Mouse (Mus musculus): ENCODE data around the gene Rangap1. TPM values are rescaled to one million over a fixed set of nuclear protein-coding genes. Genes with fewer than 3 reads are reported as not detected.

Gene Rangap1
- polyA plus RNA-seq, 1 experiment from 2014 or later, result 116 TPM

DNA sequence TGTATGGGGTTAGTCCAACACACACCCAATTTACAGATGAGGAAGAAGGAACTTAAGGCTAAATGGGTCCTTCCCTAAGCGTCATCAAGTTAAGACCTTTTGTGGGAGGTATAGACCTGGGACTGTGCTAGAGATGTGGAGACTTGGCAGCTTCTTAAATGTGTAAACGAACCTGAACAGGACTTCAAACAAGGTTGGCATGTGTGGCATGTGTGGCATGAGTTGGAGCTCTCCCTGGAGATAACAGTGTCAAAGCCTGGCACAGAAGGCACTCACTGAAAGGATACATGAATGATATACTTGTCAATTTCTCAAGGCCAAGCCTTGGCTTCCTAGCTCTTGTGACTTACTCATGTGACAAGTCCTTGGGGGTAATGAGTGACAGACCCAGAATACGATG is 6.0 kb downstream of the Rangap1 start:
- 74% methylated on average over 3 of the region's 3 CpGs for WGBS

DNA sequence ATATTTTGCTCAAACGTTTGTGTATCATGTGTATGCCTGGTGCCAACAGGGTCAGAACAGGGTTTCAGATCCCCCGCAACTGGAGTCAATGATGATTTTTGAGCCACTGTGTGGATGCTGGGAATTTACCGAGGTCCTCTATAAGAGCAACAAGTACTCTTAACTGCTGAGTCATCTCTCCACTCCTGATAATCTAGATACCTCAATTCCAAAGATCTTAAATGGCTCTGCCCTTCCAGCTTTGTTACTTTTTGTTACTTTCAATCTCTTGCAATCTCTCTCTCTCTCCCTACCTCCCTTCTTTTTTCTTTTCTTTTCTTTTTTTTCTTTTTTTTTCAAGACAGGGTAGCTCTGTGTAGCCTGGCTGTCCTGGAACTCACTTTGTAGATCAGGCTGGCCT is 10.3 kb downstream of the Rangap1 start:
- Histone ChIP-seq H3K9me3 (no peaks in the 10 kb centered on the region), H3K4me3 (no peak overlapping the region), H3K27ac (no peak overlapping the region), H3K4me1 (no peaks in the 10 kb centered on the region), H3K9ac (no peak overlapping the region), H3K4me2 (no peak overlapping the region), H3K36me3 (no peaks in the 10 kb centered on the region), H3K27me3 (no peaks in the 10 kb centered on the region)
- 51% methylated on average over 3 of the region's 3 CpGs for WGBS
- ATAC-seq (ENCODE audit: insufficient number of reproducible peaks, insufficient read depth, low FRiP score, low TSS enrichment, low read depth), result no peak

More for the DNA sequence above, 6.0 kb downstream of the Rangap1 start:
- ATAC-seq (ENCODE audit: insufficient number of reproducible peaks, insufficient read depth, low FRiP score, low TSS enrichment, low read depth), result no peak
- H3K27me3 ChIP-seq, result no peaks in the 10 kb centered on the region
- no peak overlapping the region for H3K4me2 ChIP-seq
- no peaks in the 10 kb centered on the region for H3K36me3 ChIP-seq
- no peaks in the 10 kb centered on the region for H3K9me3 ChIP-seq
- H3K9ac ChIP-seq, result no peak overlapping the region
- H3K4me1 ChIP-seq, result peaks cover 3% of the 10 kb centered on the region
- H3K27ac ChIP-seq, result no peak overlapping the region
- H3K4me3 ChIP-seq, result no peak overlapping the region

DNA sequence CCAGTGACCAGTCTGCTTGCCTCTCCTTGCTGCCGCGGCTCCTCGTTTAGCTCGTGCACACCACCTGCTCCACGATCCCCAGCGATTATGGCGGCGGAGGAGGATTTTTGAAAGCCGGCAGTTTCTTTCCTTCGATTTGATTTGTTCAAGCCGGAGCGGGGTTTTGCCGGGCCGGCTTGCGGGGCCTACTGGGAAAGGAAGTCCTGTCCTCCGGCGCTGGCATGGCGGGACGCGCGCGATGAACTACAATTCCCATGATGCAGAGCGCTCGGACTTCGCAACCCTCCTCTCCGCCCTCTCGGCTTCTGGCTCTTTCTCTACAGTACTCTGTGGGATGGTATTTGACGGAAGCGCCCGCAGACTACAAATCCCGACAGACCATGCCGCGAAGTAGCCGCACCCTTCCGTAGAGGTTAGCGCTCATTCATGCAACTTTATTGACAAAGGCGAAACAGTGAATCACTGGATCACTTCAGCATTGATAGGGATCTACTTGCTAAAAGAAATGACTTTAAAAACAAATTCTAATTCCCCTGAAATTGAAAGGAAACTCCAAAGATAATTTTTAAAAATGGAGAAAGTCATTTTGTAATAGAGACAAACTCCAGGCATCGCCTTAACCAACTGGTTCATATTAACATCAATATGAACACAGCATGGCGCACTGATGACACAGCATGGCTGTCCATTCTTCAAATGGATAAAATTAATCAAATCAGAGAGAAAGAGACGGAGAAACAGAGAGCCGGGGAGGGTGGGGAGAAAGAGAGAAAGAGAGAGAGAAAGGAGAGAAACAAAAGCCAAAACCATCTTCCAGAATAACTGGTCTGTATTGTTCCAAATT is 15.3 kb downstream of the Rangap1 start:
- Histone ChIP-seq H3K27ac (peak overlapping the region; percentile 69), H3K4me1 (peaks cover 17% of the 10 kb centered on the region)
- ATAC-seq (ENCODE audit: insufficient number of reproducible peaks, insufficient read depth, low FRiP score, low TSS enrichment, low read depth), result peak; percentile 99

DNA sequence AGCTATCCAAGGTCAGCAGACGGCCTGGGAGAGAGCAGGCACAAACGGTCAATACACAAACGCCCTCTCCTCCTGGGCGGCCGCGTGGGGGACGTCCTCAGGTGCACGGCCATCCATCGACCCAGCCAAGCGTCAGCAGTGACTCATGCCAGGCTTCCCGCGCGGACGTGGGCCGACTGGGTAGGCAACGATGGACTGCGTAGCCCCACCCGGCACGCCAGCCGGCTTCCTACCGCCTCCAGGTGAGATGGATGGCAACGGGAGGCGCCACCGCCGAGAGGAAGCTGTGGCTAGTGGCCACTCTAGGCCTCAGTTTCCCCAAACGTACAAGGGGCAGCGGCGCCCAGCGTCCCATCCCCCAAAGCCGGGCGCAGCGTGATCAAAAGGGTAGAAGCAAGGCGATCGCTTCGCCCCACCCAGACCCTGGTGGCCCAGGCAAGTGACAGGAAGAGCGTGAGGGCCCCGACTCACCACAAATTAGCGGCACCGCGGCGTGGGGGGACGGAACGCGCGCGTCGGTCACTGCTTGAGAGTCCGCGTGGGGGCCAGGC is 16.0 kb downstream of the Rangap1 start:
- ATAC-seq (ENCODE audit: insufficient number of reproducible peaks, insufficient read depth, low FRiP score, low TSS enrichment, low read depth), result no peak; the same call in 1 of the 2 replicates

More for the DNA sequence above, 15.3 kb downstream of the Rangap1 start:
- Histone ChIP-seq H3K36me3 (peaks cover 13% of the 10 kb centered on the region), H3K27me3 (no peaks in the 10 kb centered on the region), H3K9ac (peak overlapping the region; percentile 91), H3K9me3 (no peaks in the 10 kb centered on the region), H3K4me3 (peak overlapping the region; percentile 99), H3K4me2 (peak overlapping the region; percentile 96)
- 4% methylated on average over 41 of the region's 41 CpGs for WGBS

DNA sequence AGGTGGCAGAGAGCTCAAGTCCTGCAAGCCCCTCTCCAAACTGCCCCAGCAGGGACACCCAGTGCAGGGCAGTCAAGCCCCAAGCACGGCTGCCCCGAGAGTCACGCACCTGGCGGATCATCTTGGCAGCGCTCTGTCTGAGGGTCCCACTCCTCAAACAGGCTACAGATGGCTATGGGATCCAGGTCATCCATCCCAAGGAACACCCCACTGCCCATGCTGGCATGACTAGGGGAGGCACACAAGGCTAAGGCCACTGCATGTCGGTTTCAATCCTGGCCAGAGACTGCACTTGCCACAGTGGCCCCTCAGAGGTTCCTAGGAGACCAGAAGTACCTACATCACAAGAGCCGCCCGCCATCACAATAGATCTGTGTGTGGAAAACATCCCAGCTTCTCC is 19.4 kb downstream of the Rangap1 start:
- no peak for ATAC-seq (ENCODE audit: insufficient number of reproducible peaks, insufficient read depth, low FRiP score, low TSS enrichment, low read depth)
- peaks cover 51% of the 10 kb centered on the region for H3K36me3 ChIP-seq
- no peak overlapping the region for H3K27ac ChIP-seq
- 92% methylated on average over 8 of the region's 8 CpGs for WGBS
- no peak overlapping the region for H3K4me3 ChIP-seq
- no peaks in the 10 kb centered on the region for H3K9me3 ChIP-seq
- no peaks in the 10 kb centered on the region for H3K27me3 ChIP-seq
- H3K9ac ChIP-seq, result no peak overlapping the region; the same call in 1 of the 2 replicates
- no peak overlapping the region for H3K4me2 ChIP-seq
- peaks cover 17% of the 10 kb centered on the region for H3K4me1 ChIP-seq

More for the DNA sequence above, 16.0 kb downstream of the Rangap1 start:
- Histone ChIP-seq H3K4me1 (peaks cover 17% of the 10 kb centered on the region), H3K36me3 (peaks cover 18% of the 10 kb centered on the region), H3K27me3 (no peaks in the 10 kb centered on the region), H3K9me3 (no peaks in the 10 kb centered on the region), H3K27ac (peak overlapping the region; percentile 69), H3K9ac (peak overlapping the region; percentile 91), H3K4me2 (peak overlapping the region; percentile 96), H3K4me3 (peak overlapping the region; percentile 99)
- WGBS, result under 1% methylated on average over 47 of the region's 49 CpGs

DNA sequence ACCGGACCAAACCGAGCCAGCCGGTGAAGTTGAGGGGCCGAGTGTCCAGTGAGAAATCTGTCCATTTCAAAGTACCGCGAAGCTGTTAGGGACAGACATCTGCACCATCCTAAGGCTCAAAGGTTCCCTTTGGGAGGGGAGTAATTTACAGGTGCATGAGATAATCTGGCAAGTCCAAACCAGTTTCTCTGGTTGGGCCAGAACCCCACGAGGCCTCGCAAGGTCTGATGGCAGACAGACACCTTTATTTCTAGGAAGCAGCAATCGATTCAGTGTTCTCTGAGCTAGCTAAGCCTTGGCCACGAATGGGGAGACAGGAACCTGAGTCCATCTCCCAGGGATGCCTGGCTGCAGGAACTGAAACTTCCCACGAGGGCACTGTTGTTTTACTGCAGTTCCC is 21.7 kb downstream of the Rangap1 start:
- Histone ChIP-seq H3K9ac (no peak overlapping the region), H3K36me3 (peaks cover 74% of the 10 kb centered on the region), H3K9me3 (no peaks in the 10 kb centered on the region), H3K4me2 (no peak overlapping the region), H3K4me1 (peaks cover 13% of the 10 kb centered on the region), H3K27me3 (no peaks in the 10 kb centered on the region), H3K4me3 (no peak overlapping the region), H3K27ac (no peak overlapping the region)
- no peak for ATAC-seq (ENCODE audit: insufficient number of reproducible peaks, insufficient read depth, low FRiP score, low TSS enrichment, low read depth)
- 85% methylated on average over 11 of the region's 11 CpGs for WGBS

DNA sequence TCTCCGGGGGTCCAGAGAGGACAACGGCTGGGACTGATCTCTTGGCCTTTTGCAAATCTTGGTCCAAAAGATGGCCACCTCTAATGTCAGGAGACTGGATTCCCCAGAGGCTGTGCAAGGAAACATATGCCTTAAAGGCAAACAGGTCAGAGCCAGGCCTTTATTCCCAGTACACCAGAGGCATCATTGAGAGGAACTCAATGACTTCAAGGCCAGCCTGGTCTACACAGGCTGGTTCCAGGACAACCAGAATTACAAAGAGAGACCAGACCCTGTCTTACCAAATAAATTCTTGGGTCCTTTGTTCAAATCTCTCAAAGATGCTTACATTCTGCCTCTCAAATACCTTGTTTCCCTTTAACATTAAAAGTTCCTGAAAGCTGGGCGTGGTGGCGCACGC is 23.0 kb downstream of the Rangap1 start:
- Histone ChIP-seq H3K36me3 (peaks cover 87% of the 10 kb centered on the region), H3K4me3 (no peak overlapping the region), H3K4me2 (no peak overlapping the region), H3K9me3 (no peaks in the 10 kb centered on the region), H3K4me1 (peaks cover 4% of the 10 kb centered on the region; the same call in 1 of the 2 replicates), H3K9ac (no peak overlapping the region), H3K27ac (no peak overlapping the region), H3K27me3 (no peaks in the 10 kb centered on the region)
- no peak for ATAC-seq (ENCODE audit: insufficient number of reproducible peaks, insufficient read depth, low FRiP score, low TSS enrichment, low read depth)
- 93% methylated on average over 5 of the region's 5 CpGs for WGBS

DNA sequence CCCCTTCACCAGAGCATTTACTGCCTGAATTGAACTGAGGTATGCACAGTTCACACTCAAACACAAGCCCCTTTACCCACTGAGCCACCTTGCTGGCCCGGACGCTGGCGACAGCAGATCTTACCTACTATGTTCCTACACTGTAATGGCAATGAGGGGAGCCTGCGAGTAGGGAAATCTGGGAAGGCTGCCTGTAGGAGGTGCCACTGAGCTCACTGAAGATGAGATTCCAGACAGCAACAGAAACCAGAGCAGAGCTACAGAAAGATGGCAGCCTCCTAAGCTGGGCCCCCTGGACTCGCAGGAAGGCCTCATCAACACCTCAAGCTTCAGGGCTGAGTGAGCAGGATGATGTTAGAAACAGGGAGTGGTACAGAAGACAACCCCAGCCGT is 26.2 kb downstream of the Rangap1 start:
- no peak overlapping the region for H3K9ac ChIP-seq
- H3K4me1 ChIP-seq, result no peaks in the 10 kb centered on the region
- H3K4me2 ChIP-seq, result no peak overlapping the region
- no peaks in the 10 kb centered on the region for H3K27me3 ChIP-seq
- no peaks in the 10 kb centered on the region for H3K9me3 ChIP-seq
- no peak overlapping the region for H3K4me3 ChIP-seq
- 95% methylated on average over 6 of the region's 6 CpGs for WGBS
- peaks cover 94% of the 10 kb centered on the region for H3K36me3 ChIP-seq
- H3K27ac ChIP-seq, result no peak overlapping the region
- no peak for ATAC-seq (ENCODE audit: insufficient number of reproducible peaks, insufficient read depth, low FRiP score, low TSS enrichment, low read depth)

DNA sequence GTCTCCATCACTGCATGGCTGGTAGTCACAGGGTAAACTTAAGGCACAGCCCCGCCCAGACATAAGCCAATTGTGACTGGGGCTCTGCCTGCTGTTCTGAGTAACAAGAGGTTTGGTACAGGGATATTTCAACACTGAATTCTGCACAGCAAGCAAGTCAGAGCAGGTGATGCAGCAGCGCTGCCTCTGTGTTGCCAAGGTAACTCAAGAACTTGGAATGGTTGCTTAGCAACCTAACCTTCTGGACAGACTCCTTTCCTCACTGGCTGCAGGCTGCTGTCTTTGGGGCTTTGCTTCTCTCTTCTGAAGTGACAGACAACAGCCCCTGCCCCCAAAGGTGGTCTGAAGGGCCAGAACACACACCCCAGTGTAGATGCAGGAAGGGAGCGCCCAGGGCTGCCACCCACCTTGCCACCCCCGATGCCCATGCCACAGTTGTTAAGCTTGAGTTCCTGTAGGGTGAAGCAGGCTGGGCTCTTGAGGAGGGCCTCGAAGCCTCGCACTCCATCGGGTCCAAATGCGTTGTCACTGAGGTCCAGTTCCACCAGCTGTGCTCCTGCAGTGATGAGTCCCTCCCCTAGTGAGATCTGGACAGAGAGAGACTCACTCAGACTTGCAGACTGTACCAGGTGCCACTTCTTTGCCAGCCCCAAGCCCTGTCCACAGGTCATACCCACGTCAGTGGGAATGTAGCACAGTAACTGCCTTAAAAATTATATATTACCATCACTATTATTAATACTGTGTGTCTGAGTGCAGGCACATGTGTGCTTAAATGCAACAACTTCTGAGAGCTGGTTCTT is 26.8 kb downstream of the Rangap1 start:
- Histone ChIP-seq H3K4me3 (no peak overlapping the region), H3K4me1 (no peaks in the 10 kb centered on the region), H3K9me3 (no peaks in the 10 kb centered on the region), H3K36me3 (peaks cover 95% of the 10 kb centered on the region), H3K27ac (no peak overlapping the region), H3K27me3 (no peaks in the 10 kb centered on the region), H3K4me2 (no peak overlapping the region), H3K9ac (no peak overlapping the region)
- WGBS, result 86% methylated on average over 9 of the region's 9 CpGs
- ATAC-seq (ENCODE audit: insufficient number of reproducible peaks, insufficient read depth, low FRiP score, low TSS enrichment, low read depth), result no peak

DNA sequence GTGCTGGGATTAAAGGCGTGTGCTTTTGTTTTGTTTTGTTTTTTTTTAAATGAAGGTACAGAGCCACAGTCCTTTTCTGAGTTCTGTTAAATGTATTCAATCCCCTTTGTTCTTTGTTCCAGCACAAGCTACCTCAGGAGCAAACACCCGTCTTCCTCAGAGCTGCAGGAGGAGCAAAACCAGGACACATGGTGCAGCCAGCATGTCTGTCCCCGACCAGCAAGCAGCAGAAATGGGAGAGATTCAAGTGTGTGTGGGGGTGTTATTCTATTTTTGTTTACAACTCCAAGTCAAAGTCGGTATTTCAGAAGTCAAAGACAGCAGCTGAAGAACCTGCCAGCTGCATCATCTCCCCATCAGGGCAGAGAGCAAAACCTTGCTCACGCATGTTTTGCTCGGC is 31.6 kb downstream of the Rangap1 start:
- H3K4me1 ChIP-seq, result no peaks in the 10 kb centered on the region
- H3K4me2 ChIP-seq, result no peak overlapping the region
- no peak overlapping the region for H3K27ac ChIP-seq
- H3K27me3 ChIP-seq, result no peaks in the 10 kb centered on the region
- no peak overlapping the region for H3K4me3 ChIP-seq
- H3K9me3 ChIP-seq, result no peaks in the 10 kb centered on the region
- H3K9ac ChIP-seq, result no peak overlapping the region
- H3K36me3 ChIP-seq, result peaks cover 92% of the 10 kb centered on the region
- ATAC-seq (ENCODE audit: insufficient number of reproducible peaks, insufficient read depth, low FRiP score, low TSS enrichment, low read depth), result no peak
- 86% methylated on average over 6 of the region's 6 CpGs for WGBS

DNA sequence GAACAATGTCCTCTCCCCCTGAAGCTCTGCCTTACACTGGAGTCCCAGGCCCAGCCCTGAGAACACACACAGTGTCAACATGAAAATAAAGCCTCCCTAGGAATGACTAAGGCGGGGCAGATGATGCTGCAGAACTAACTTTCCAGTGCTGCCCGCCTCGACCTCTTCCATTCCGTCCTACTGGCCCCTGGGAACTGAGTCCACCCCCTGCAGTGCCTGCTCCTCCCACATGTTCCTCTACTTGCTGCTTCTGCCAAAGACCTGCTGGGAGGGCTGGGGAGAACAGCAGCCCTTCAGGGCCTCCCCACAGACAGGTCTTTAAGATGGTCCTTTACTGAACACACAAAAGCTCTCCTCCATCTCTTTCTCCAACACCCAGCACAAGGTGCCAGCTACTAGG is 34.5 kb downstream of the Rangap1 start:
- no peak overlapping the region for H3K9ac ChIP-seq
- WGBS, result 70% methylated on average over 4 of the region's 4 CpGs
- no peak for ATAC-seq (ENCODE audit: insufficient number of reproducible peaks, insufficient read depth, low FRiP score, low TSS enrichment, low read depth)

More for the DNA sequence above, 34.5 kb downstream of the Rangap1 start:
- Histone ChIP-seq H3K4me3 (no peak overlapping the region), H3K27ac (no peak overlapping the region), H3K4me2 (no peak overlapping the region), H3K4me1 (no peaks in the 10 kb centered on the region), H3K36me3 (peaks cover 90% of the 10 kb centered on the region), H3K27me3 (no peaks in the 10 kb centered on the region), H3K9me3 (no peaks in the 10 kb centered on the region)
